Mouse (Mus musculus) spleen, adult 2 months (tissue): ENCODE results near the gene Ppp2r1b.

Experiments
- CTCF ChIP-seq: fragments of 200-500 bp; IDR thresholded peaks from 2 replicates; pipeline ENCODE4 v1.5.1; 2011; ENCODE audit warnings: mild to moderate bottlenecking, inconsistent platforms; ENCODE audit not compliant: insufficient read depth, insufficient read length, insufficient replicate concordance; ENCODE audit errors: extremely low read depth
- POLR2A ChIP-seq: fragments of 200-500 bp; IDR thresholded peaks from 2 replicates; pipeline ENCODE4 v1.6.1; 2011; ENCODE audit warnings: low read depth, low read length, inconsistent platforms

DNA sequence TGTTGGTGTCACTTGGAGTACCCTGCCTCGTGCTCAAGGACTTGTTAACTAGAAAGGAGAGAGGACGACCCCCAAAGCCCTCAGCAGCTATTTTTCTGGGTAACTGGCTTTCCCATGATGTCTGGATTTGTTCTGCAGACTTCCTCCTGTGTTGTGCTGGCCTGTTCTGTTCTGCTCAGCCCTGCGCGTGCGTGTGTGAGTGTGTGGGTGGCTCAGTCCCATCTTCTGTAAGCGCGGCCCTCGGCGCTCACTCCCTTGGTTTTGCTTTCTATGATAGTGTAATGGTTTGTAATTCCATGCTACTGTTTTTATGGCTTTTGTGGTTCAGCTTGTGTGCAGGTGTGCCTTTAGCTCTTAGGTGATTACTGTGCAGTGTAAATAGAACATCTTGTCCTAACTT is 28.1 kb downstream of the Ppp2r1b start:
- TF ChIP-seq CTCF (no peak), POLR2A (no peak)
